Mouse (Mus musculus) ES-Bruce4 (cell line): ENCODE data around the gene Mobp. TPM values are rescaled to one million over a fixed set of nuclear protein-coding genes. Genes with fewer than 3 reads are reported as not detected.
A peak's percentile ranks its signal among the peaks of the same experiment; 100 is the strongest.

Experiments used
- H3K27ac ChIP-seq: 2 replicates; pipeline ENCODE4 v1.5.1; 2012; ENCODE audit warnings: low read length, inconsistent platforms; ENCODE audit not compliant: insufficient read depth
- H3K27me3 ChIP-seq: 2 replicates; pipeline ENCODE4 v1.6.1; 2012; ENCODE audit warnings: mild to moderate bottlenecking, low read length, inconsistent platforms; ENCODE audit not compliant: control insufficient read depth, poor library complexity, insufficient read depth, severe bottlenecking
- H3K36me3 ChIP-seq: 2 replicates; pipeline ENCODE4 v1.6.1; 2012; ENCODE audit warnings: inconsistent platforms, mild to moderate bottlenecking, low read length, moderate library complexity; ENCODE audit not compliant: control insufficient read depth, poor library complexity, insufficient read depth, severe bottlenecking
- H3K4me1 ChIP-seq: one replicate; pipeline ENCODE4 v1.8.1; 2011; ENCODE audit warnings: low read length; ENCODE audit not compliant: control insufficient read depth, insufficient read depth
- H3K4me3 ChIP-seq: 2 replicates; pipeline ENCODE4 v1.5.1; 2011; ENCODE audit warnings: low read depth, mild to moderate bottlenecking, low read length
- H3K9ac ChIP-seq: 2 replicates; pipeline ENCODE4 v1.6.1; 2012; ENCODE audit warnings: low read depth, mild to moderate bottlenecking, inconsistent platforms; ENCODE audit not compliant: poor library complexity, severe bottlenecking
- H3K9me3 ChIP-seq: replicated peaks from 2 replicates; pipeline ENCODE4 v1.6.1; 2012; ENCODE audit warnings: mild to moderate bottlenecking, low read length, inconsistent platforms; ENCODE audit not compliant: control insufficient read depth, poor library complexity, insufficient read depth, severe bottlenecking
- CTCF ChIP-seq: IDR thresholded peaks from one replicate; pipeline ENCODE4 v1.8.1; 2011; ENCODE audit warnings: low read depth, low read length
- EP300 ChIP-seq: IDR thresholded peaks from 2 replicates; pipeline ENCODE4 v1.6.1; 2011; ENCODE audit warnings: low read depth, low read length; ENCODE audit not compliant: insufficient read depth
- POLR2A ChIP-seq: IDR thresholded peaks from one replicate; pipeline ENCODE4 v1.8.1; 2011; ENCODE audit warnings: low read length; ENCODE audit not compliant: insufficient read depth
- polyA plus RNA-seq: library from polyadenylated mRNA; stranded (reverse); fragments of >200 nt; gene quantifications from 2 replicates; pipeline ENCODE4 v1.2.4, GENCODE M21; 2011; ENCODE audit warnings: low read depth; ENCODE audit not compliant: missing spikeins, insufficient read depth, insufficient read length

Mobp gene
- polyA plus RNA-seq, 1 experiment, result 10.3 TPM

GRCm38 (mm10) chr9:120174436-120175137 lies 25.1 kb downstream of the Mobp start:
- Histone ChIP-seq H3K36me3 (no peaks in the 10 kb centered on the region), H3K27me3 (no peaks in the 10 kb centered on the region), H3K4me3 (0 out of 2 replicates have a peak overlapping the region, but pooled peaks have one; percentile 14), H3K9me3 (no peaks in the 10 kb centered on the region), H3K27ac (no peak overlapping the region), H3K4me1 (peaks cover 2% of the 10 kb centered on the region), H3K9ac (no peak overlapping the region)
- no peak for TF ChIP-seq EP300
- TF ChIP-seq CTCF, result no peak
- no peak for TF ChIP-seq POLR2A

- Histone ChIP-seq H3K36me3 (no peaks in the 10 kb centered on the region), H3K9ac (no peak overlapping the region), H3K4me3 (no peak overlapping the region), H3K27me3 (no peaks in the 10 kb centered on the region), H3K9me3 (no peaks in the 10 kb centered on the region), H3K27ac (no peak overlapping the region), H3K4me1 (peaks cover 2% of the 10 kb centered on the region)
- no peak for TF ChIP-seq EP300
- TF ChIP-seq CTCF, result no peak
- no peak for TF ChIP-seq POLR2A
These were observed 29.3 kb downstream of the Mobp start for GRCm38 (mm10) chr9:120178813-120179212.

GRCm38 (mm10) chr9:120184499-120184898 lies 35.0 kb downstream of the Mobp start:
- Histone ChIP-seq H3K9ac (peak overlapping the region; percentile 75), H3K27ac (no peak overlapping the region), H3K4me1 (no peaks in the 10 kb centered on the region), H3K4me3 (peak overlapping the region; percentile 66), H3K9me3 (no peaks in the 10 kb centered on the region), H3K36me3 (no peaks in the 10 kb centered on the region), H3K27me3 (no peaks in the 10 kb centered on the region)
- TF ChIP-seq EP300 (no peak), CTCF (peak; percentile 78)

- TF ChIP-seq CTCF (peak; percentile 51), POLR2A (no peak)
- Histone ChIP-seq H3K27ac (no peak overlapping the region), H3K4me3 (no peak overlapping the region), H3K27me3 (no peaks in the 10 kb centered on the region), H3K9ac (no peak overlapping the region), H3K36me3 (no peaks in the 10 kb centered on the region), H3K9me3 (no peaks in the 10 kb centered on the region), H3K4me1 (no peaks in the 10 kb centered on the region)
These were observed 37.3 kb downstream of the Mobp start for GRCm38 (mm10) chr9:120186856-120187255.

GRCm38 (mm10) chr9:120190891-120191290 lies 41.4 kb downstream of the Mobp start:
- no peaks in the 10 kb centered on the region for H3K36me3 ChIP-seq
- no peaks in the 10 kb centered on the region for H3K4me1 ChIP-seq
- no peaks in the 10 kb centered on the region for H3K27me3 ChIP-seq
- no peak overlapping the region for H3K27ac ChIP-seq
- no peaks in the 10 kb centered on the region for H3K9me3 ChIP-seq
- TF ChIP-seq CTCF (no peak), EP300 (no peak), POLR2A (no peak)
- peak overlapping the region; percentile 6; the same call in 1 of the 2 replicates for H3K9ac ChIP-seq
- H3K4me3 ChIP-seq, result peak overlapping the region; percentile 50

GRCm38 (mm10) chr9:120191362-120192098 lies 42.0 kb downstream of the Mobp start:
- Histone ChIP-seq H3K9ac (peak overlapping the region; percentile 6; the same call in 1 of the 2 replicates), H3K36me3 (no peaks in the 10 kb centered on the region), H3K27me3 (no peaks in the 10 kb centered on the region), H3K9me3 (no peaks in the 10 kb centered on the region), H3K4me3 (peak overlapping the region; percentile 50), H3K27ac (no peak overlapping the region), H3K4me1 (no peaks in the 10 kb centered on the region)
- TF ChIP-seq POLR2A, result no peak
- peak; percentile 68 for TF ChIP-seq CTCF
- no peak for TF ChIP-seq EP300
